Mouse (Mus musculus): ENCODE data around the gene Rph3al.

GRCm38 (mm10) chr11:75854327-75854726, 83.9 kb downstream of the Rph3al start:
- no peak for TF ChIP-seq CTCF (IDR thresholded peaks at IDR 0.05; ENCODE audit: insufficient read depth, low read depth, low read length)
- TF ChIP-seq POLR2A (IDR thresholded peaks at IDR 0.05; ENCODE audit: insufficient read depth, low read depth, low read length) = no peak
